Mouse (Mus musculus) liver, postnatal 0 days (tissue): ENCODE measurements around the gene Clca3a1. TPM values are rescaled to one million over a fixed set of nuclear protein-coding genes. Genes with fewer than 3 reads are reported as not detected.
A peak's percentile ranks its signal among the peaks of the same experiment; 100 is the strongest.
"Not testable (repeated sequence)": the region's sequence is repeated elsewhere in the genome, so short reads cannot be mapped to it uniquely, and the experiment has no call there.

Experiments used
- ATAC-seq: fragments of 200-750 bp; cut with Nextera tagmentation; 2 replicates; pipeline ENCODE4 v1.8.0; 2017; ENCODE audit warnings: mild to moderate bottlenecking, moderate library complexity
- DNase-seq: peaks from one replicate; pipeline ENCODE4 v3.0.0-alpha.2; 2016
- H3K27ac ChIP-seq: fragments of 300-500 bp; sonication (generic); 2 replicates; pipeline ENCODE4 v1.5.1; 2014; ENCODE audit warnings: antibody characterized with exemption, moderate library complexity, mild to moderate bottlenecking, low read depth
- H3K27me3 ChIP-seq: fragments of 300-500 bp; sonication (generic); 2 replicates; pipeline ENCODE4 v1.6.1; 2014; ENCODE audit warnings: low read length, control low read depth, mixed read lengths; ENCODE audit not compliant: insufficient read depth
- H3K36me3 ChIP-seq: fragments of 300-500 bp; sonication (generic); replicated peaks from 2 replicates; pipeline ENCODE4 v1.6.1; 2014; ENCODE audit warnings: mild to moderate bottlenecking, control low read depth, low read length, moderate library complexity, mixed read lengths; ENCODE audit not compliant: insufficient read depth
- H3K4me1 ChIP-seq: fragments of 300-500 bp; sonication (generic); 2 replicates; pipeline ENCODE4 v1.6.1; 2014; ENCODE audit warnings: antibody characterized with exemption, mild to moderate bottlenecking, control low read depth; ENCODE audit not compliant: insufficient read depth
- H3K4me2 ChIP-seq: fragments of 300-500 bp; sonication (generic); 2 replicates; pipeline ENCODE4 v1.6.1; 2014; ENCODE audit warnings: low read depth, mild to moderate bottlenecking, low read length, moderate library complexity, mixed read lengths
- H3K4me3 ChIP-seq: fragments of 300-500 bp; sonication (generic); 2 replicates; pipeline ENCODE4 v1.5.1; 2014; ENCODE audit warnings: low read depth, low read length
- H3K9ac ChIP-seq: fragments of 300-500 bp; sonication (generic); replicated peaks from 2 replicates; pipeline ENCODE4 v1.6.1; 2014; ENCODE audit warnings: mild to moderate bottlenecking, moderate library complexity
- H3K9me3 ChIP-seq: fragments of 300-500 bp; sonication (generic); 2 replicates; pipeline ENCODE4 v1.6.1; 2016; ENCODE audit warnings: mild to moderate bottlenecking, control low read depth, low read length, mixed read lengths
- CTCF ChIP-seq: sonication (generic); IDR thresholded peaks from 2 replicates; pipeline ENCODE4 v1.5.1; 2016; ENCODE audit warnings: antibody characterized with exemption, low read depth
- EP300 ChIP-seq: IDR thresholded peaks from 2 replicates; pipeline ENCODE4 v1.6.1; 2016; ENCODE audit warnings: antibody characterized with exemption, low read depth, mild to moderate bottlenecking
- WGBS: fragments of 180-500 bp; shearing (Covaris S2); extraction: QIAGEN DNeasy Blood & Tissue Kit; methylation state at CpG from one replicate; pipeline ENCODE4 v1.1.7; 2014; ENCODE audit not compliant: insufficient replicate concordance; 5-methylcytosine and 5-hydroxymethylcytosine counted together
- polyA plus RNA-seq: library from polyadenylated mRNA; unstranded; fragments of >200 nt; fragmentation: Nextera tagmentation; extraction: Ambion mirVana; gene quantifications from 2 replicates; pipeline ENCODE4 v1.2.1, GENCODE M21; 2015

Gene Clca3a1
- polyA plus RNA-seq, 1 experiment from 2014 or later: 8.5 TPM

DNA sequence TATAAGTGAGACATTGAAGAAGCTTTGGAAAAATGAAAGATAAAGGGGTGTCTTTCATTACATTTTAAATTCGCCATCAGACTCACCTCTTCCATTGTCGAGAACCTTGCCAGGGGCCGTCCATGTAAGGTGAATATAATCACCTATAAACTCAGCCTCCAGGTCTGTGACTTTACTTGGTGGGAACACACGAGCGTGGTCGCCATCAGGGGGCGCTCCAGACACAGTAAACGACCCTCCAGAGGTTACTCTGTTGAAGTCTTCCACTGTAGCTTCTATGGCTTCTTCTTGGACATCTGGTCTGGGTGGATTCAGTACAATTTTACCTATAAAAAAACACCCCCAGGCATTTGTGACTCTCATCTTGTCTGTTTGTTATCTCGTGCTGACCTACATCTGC is 23.9 kb downstream of the Clca3a1 start:
- ATAC-seq: no peak

DNA sequence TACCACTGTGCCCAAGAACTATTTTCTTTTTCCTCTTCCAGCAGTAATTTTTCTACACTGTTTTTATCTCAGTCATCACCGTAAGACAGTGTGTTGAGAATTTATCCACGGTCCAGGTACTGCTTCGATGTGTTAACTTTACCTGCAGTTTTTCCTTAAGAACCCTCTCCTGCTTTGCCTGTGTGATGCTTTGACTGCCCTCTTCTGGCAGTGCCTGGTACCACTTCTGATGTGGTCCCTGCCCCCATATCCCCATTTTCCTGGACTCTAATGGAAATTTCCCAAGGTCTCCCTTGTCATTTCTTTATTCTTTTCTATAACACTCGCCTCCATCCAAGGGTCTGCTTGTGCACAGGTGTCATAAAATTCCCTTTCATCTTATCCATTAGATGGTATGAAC is 37.3 kb downstream of the Clca3a1 start:
- no peak for TF ChIP-seq EP300
- TF ChIP-seq CTCF: peak; percentile 85
- WGBS: 39% methylated on average over 4 of the region's 4 CpGs

More for the DNA sequence above, 23.9 kb downstream of the Clca3a1 start:
- WGBS: 31% methylated on average over 9 of the region's 9 CpGs
- H3K27me3 ChIP-seq: no peaks in the 10 kb centered on the region
- no peaks in the 10 kb centered on the region for H3K4me1 ChIP-seq
- no peaks in the 10 kb centered on the region for H3K36me3 ChIP-seq
- H3K9ac ChIP-seq: no peak overlapping the region
- no peaks in the 10 kb centered on the region for H3K9me3 ChIP-seq
- no peak overlapping the region for H3K4me3 ChIP-seq
- TF ChIP-seq CTCF (peak; percentile 55), EP300 (no peak)
- no peak overlapping the region for H3K27ac ChIP-seq
- DNase-seq: peak; percentile 55
- H3K4me2 ChIP-seq: no peak overlapping the region

DNA sequence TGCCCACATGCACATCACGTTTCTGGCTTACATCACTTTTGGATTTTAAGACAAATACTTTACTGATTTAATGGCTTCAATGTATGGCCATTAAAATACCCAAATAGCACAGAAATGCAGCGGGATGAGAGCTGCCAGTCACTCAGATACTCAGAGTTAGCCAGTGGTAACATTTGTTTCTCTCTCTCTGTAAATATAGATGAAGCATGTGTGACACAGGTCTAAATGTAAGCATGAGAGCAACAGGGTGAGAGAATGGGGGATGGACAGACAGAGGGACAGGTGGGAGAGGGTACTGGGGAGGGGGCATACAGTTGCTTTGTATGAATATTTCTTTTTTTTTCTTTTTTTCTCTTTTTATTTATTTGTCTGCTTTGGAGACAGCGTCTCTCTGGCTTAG is 38.2 kb downstream of the Clca3a1 start:
- not testable (repeated sequence) for ATAC-seq, H3K36me3 ChIP-seq, H3K4me3 ChIP-seq, H3K27ac ChIP-seq, H3K4me2 ChIP-seq, DNase-seq, H3K9me3 ChIP-seq, H3K9ac ChIP-seq, H3K27me3 ChIP-seq
- 83% methylated on average over 3 of the region's 3 CpGs for WGBS
- H3K4me1 ChIP-seq: peaks cover 15% of the 10 kb centered on the region

More for the DNA sequence above, 37.3 kb downstream of the Clca3a1 start:
- H3K4me3 ChIP-seq: no peak overlapping the region
- DNase-seq: peak; percentile 73
- no peak for ATAC-seq
- no peaks in the 10 kb centered on the region for H3K27me3 ChIP-seq
- peaks cover 9% of the 10 kb centered on the region for H3K4me1 ChIP-seq
- no peak overlapping the region for H3K27ac ChIP-seq
- no peaks in the 10 kb centered on the region for H3K36me3 ChIP-seq
- H3K9me3 ChIP-seq: no peaks in the 10 kb centered on the region
- no peak overlapping the region for H3K4me2 ChIP-seq
- H3K9ac ChIP-seq: no peak overlapping the region

DNA sequence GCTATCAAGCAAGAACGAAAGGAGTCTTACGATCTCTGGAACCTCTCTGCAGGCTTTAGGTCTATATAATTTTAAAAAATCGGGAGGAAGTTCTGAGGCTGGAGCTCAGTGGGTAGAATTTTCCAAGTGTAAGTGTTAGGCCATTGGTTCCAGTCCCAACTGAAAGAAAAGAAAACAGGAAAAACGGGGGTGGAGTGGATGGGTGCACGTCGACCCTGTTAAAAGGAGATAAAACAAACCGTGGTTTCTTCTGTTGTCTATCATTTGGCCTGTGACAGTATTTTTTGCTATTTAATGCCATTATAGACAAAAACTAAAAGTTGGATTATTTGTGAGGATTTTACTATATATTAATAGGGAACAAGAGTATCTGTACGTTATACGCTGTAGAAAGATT is 38.9 kb downstream of the Clca3a1 start:
- TF ChIP-seq CTCF: no peak
- TF ChIP-seq EP300: peak; percentile 51; the same call in 1 of the 2 replicates
- no peaks in the 10 kb centered on the region for H3K9me3 ChIP-seq
- WGBS: 49% methylated on average over 9 of the region's 9 CpGs
- no peaks in the 10 kb centered on the region for H3K27me3 ChIP-seq
- DNase-seq (no peak), ATAC-seq (no peak)
- H3K27ac ChIP-seq: peak overlapping the region; percentile 76
- H3K9ac ChIP-seq: peak overlapping the region; percentile 55
- peak overlapping the region; percentile 19 for H3K4me3 ChIP-seq
- H3K4me1 ChIP-seq: peaks cover 16% of the 10 kb centered on the region
- H3K4me2 ChIP-seq: peak overlapping the region; percentile 59
- no peaks in the 10 kb centered on the region for H3K36me3 ChIP-seq

DNA sequence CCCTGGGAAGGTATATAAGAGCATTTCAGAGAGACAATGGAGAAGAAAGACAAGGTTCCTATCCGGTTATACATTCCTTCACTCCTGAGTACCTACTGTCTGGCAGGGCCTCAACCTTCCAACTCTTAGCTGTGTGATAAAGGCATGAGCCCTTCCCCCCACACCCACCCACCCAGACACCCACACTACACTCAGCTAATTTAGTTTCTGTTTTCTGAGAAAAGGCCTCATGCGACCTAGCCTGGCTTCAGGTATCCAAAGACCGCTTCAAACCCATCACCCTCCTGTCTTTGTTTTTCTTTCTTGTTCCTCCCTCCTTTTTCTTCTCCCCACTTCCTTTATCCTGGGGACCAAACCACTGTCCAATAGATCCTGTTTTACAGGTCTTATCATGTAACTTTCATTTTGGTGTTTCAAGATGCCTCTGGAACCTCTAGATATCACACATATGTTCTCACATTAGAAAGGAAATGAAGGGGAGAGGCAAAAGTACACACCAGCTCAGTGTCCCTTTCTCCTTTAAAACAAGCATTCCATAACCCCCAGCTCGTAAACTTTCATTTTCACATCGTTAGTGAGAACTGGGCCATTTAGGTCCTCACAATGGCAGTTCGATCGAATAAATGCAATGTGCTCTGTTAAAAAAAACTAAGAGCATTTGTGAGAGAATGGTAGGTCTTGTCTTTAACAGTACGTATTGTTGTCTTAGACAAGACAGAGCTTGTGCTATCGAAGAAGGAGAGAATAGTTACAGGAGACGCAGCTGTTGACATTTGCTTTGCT is 39.5 kb downstream of the Clca3a1 start:
- Histone ChIP-seq H3K27ac (peak overlapping the region; percentile 76), H3K4me3 (peak overlapping the region; percentile 29), H3K4me1 (peaks cover 16% of the 10 kb centered on the region), H3K36me3 (no peaks in the 10 kb centered on the region), H3K27me3 (no peaks in the 10 kb centered on the region), H3K4me2 (peak overlapping the region; percentile 59), H3K9me3 (no peaks in the 10 kb centered on the region), H3K9ac (peak overlapping the region; percentile 55)
- TF ChIP-seq CTCF (no peak), EP300 (peak; percentile 40)
- ATAC-seq: no peak
- 52% methylated on average over 10 of the region's 10 CpGs for WGBS
- DNase-seq: peak; percentile 17

DNA sequence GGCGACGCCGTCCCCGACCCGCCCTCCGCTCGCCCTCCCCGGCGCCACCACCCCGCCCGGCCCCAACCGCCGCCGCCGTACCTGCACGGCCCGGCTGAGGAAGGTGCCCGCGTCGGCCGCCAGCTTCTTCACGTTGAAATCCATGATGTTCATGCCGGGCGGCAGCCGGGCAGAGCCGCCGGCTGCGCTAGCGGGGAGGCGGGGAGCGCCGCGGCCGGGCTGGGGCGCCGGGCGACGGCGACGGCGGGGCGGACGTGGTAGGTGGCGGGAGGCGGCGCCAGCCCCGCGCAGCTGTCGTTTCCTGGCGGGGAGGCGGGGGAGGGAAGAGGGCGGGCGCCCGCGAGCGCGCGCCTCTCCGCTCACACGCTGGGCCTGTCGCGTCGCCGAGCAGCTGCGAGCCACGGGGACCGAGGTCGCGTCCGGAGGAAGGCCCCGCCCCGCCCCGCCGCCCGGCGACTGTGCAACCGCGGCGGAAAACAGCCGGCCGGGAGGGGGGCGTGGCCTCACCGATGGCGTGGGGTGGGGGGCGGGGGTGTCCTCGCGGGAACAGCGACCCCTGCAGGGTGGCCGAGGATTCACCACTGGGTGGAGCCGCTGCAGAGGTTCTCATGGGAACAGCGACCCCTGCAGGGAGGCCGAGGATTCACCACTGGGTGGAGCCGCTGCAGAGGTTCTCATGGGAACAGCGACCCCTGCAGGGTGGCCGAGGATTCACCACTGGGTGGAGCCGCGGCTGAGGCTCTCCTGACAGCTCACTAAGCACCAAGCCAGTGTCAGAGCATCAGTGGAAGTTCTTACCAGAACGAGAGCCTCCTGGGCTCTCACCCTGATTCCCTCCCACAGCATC is 40.7 kb downstream of the Clca3a1 start, which contains the start of gene Sh3glb1:
Sh3glb1 (minus strand) TSS at position 435 of the 847 bp plus-strand sequence.
- H3K4me1 ChIP-seq: peaks cover 21% of the 10 kb centered on the region
- H3K27me3 ChIP-seq: no peaks in the 10 kb centered on the region
- H3K4me2 ChIP-seq: peak within 1 kb of the TSS; percentile 87
- H3K36me3 ChIP-seq: no peaks in the 10 kb centered on the region; the same call in 1 of the 2 replicates
- 2% methylated on average over 69 of the region's 98 CpGs for WGBS
- H3K9ac ChIP-seq: peak within 1 kb of the TSS; percentile 93
- DNase-seq (peak; percentile 98), ATAC-seq (peak; percentile 88)
- peak within 1 kb of the TSS; percentile 100 for H3K27ac ChIP-seq
- peak within 1 kb of the TSS; percentile 87 for H3K4me3 ChIP-seq
- no peaks in the 10 kb centered on the region for H3K9me3 ChIP-seq
- TF ChIP-seq EP300 (no peak), CTCF (peak; percentile 100)
